Mouse (Mus musculus) c-Kit-positive CD71-positive TER-119-negative erythroid progenitor cells, embryonic 14.5 days (primary cell): Measurements from ENCODE around the gene Tcea2.
A peak's percentile ranks its signal among the peaks of the same experiment; 100 is the strongest.

ENCODE experiments used
- DNase-seq: peaks from one replicate; pipeline ENCODE4 v3.0.0-alpha.2; 2013; ENCODE audit warnings: low read depth

Gene Tcea2

DNA sequence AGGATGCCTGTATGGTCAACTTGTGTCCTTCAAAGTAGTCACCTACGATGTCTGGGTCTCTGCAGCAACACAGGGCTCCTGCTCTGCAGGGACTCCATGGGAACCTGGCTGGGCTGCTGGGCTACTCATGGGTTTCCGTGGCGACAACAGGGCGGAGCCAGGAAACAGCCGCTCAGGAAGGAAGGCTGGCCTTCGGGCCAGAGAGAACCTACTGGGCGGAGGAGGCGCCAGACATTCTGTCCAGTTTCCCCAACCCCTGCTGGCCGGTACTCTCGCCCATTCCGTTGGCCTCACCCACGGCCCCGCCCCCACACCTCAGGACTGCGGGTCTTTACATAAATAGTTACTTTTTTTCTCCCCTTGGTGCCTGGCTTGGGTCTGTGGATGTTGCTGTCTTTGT lies 4.7 kb upstream of the Tcea2 start:
- no peak for DNase-seq

DNA sequence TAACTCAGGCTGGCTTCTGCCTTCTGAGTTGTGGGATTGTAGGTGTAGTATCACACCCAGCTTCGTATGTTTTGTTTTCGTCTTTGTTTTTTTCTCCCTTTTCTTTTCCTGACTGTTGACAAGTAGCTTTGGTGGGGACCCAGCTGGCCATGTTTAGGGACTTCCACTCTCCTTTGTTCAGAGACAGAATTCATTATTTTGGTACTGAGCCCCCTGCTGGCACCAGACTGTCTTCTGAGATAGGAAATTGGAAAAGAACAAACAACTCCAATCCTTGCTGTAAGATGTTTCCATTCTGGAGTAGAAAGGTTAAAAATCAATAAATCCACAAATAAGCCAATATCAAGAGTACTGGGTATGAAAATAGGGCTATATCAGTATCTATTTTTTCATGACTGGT lies 3.7 kb upstream of the Tcea2 start:
- DNase-seq = no peak

DNA sequence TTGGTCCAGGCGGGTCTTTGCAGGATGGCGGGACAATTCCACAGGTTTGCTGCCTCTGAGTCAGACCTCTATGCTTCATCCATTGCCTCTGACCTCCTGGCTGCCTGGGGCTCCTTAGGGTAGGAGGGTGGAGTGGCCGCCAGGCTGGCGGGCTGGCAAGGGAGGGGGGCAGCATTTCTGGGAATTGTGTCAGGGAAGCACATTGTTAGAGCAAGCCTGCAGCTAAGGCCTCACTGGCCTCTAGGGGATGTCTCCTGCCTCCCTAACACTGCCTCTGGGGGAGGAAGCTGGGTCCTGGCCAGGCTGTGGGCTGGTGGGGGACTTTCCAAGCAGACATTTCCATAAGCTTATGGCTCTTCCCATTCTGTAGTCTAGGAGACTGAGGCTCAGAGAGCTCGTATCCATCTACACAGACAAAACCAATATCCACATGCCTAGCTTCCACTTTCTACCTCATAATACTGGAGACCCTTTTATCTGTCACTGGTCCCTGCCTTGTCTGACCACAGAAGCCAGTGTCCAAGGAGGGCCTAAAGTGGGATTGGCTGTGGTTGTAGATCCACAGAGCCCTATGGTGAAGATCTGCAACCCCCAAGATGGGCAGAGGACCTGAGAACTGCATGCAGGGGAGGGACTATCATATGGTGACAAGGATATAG lies 2.9 kb upstream of the Tcea2 start:
- no peak for DNase-seq

DNA sequence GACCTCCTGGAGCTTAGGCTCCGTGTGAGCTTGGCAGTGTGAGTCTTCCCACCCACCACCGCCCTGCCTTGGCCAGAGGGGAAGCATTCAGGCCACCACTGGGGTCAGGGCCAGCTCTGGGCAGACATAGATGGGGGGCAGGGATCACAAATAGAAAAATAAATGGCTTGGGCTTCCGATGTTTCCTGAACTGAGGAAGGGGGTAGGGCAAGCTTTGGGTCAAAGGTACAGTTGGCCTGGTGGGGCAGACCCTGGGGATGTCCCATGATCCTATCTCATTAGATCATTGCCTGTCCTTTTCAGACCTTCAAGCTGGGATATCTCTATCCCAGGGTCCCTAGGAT lies 2.4 kb upstream of the Tcea2 start:
- DNase-seq = no peak

DNA sequence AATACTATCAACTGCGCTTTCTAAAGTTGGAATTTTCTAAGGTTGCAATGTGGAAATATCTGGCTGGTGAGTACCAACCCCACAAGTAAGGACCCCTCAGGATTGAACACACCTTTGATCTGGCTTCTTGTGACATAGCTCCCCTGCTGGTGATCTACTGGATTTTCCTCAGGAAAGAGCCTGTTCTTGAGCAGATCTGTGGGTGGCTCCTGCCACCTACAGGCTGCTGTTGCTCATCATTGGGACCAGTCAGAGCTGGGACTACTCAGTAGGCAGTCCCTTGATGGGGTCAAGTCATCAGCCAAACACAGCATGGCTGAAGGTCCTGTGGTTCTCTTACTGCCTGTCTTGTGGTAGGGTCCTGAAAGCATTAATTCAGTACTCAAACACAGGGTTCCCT lies 1.3 kb upstream of the Tcea2 start:
- peak; percentile 72 for DNase-seq

DNA sequence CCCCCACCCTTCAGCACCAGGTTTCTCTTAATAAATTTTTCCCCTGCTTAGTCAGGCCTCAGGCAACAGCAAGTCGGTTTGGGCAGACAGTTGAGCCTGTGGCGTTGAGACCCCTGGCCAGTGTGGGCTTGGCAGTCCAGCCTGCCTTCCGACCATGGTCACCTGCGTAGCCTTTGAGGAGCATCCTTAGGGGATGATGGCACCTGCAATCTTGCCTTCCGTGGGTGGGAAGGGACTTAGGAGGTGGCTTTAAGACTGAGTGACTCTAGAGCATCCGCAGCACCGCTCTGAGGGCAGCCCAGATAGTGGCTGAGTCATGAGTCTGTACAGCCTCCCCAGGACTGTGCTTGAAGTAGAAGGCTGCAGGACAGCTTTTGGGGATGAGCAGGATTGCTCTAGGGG lies 607 bp downstream of the Tcea2 start:
- no peak for DNase-seq

DNA sequence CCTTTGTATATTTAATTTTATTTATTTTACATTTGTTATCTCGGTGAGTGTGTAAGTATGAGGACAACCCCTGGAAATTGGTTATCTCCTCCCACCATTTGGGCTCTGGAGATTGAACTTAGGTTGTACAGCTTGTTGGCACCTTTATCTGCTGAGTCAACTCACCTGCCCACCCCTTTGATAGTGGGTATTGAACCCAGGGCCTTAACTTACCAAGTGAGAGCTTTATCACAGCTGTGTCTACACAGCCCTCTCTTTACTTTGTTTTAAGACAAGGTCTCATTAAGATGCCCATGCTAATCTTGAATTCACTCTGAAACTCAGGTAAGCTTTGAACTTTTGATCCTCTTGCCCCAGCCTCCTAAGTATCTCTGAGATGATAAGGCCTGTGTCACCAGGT lies 1.9 kb downstream of the Tcea2 start:
- DNase-seq = no peak

DNA sequence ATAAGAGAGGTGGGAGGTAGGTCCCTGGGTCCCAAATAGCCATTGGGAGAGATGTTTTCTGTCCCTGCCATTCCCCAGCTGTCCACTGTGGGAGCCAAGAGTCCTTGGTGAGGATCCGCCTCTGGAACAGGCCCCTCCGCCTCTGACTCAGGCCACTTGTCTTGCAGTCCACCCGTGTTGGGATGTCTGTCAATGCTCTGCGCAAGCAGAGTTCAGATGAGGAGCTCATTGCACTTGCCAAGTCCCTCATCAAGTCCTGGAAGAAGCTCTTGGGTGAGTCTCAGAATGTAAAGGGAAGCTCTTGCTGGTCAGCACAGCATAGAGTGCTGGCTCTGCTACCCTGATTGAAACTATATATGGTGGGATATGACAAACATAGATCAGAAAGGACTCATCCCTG lies 3.3 kb downstream of the Tcea2 start:
- DNase-seq = no peak

DNA sequence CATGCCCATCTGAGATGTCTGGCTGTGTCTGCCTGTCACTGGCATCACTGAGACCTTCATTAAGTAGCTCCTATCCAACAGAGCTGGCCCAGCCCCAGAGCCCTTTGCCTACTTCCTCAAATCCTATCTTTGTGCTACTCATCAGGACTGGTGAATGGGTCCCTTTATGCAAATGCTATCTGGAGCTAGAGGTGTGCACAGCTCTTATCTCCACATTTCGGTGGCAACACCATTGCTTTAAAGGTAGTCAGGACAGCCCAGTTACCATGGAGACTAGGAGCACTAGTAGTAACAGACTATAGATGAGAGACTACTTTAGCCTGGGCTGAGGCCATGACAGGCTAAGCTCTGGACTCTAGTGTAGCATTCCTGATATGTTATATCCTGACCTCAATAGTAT lies 4.6 kb downstream of the Tcea2 start:
- no peak for DNase-seq

DNA sequence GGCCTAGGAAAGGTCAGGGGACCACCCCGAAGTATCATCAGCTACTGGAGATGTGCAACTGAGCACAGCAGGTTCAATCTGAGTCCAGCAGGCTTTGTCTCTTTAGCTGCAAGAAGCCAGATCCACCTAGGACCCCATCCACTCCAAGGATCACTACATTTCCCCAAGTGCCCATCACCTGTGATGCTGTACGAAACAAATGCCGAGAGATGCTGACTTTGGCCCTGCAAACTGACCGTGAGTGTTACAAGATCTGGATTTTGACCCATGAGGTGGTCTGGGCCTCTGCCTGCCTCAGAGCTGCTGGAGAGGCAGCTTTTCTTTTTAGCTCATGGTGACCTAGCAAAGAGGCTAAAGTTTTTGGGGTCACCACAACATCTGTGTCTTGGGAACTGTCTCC lies 5.6 kb downstream of the Tcea2 start:
- no peak for DNase-seq

DNA sequence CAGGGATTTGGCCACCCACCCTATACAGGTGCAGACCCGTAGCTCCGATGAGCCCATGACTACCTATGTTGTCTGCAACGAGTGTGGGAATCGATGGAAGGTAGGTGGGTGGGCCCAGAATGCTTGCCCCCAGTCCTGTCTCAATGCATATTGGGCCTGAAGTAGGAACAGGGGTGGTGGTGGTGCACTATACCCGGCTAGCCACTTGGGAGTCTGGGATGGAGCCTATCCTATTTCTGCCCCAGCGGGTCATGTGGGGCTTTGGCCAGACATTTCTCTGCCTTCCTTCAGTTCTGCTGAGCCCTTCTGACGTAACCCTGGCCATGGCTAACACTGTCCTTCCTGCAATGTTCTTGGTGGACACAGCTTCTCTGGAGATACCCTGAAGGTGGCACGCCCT lies 7.5 kb downstream of the Tcea2 start:
- no peak for DNase-seq

DNA sequence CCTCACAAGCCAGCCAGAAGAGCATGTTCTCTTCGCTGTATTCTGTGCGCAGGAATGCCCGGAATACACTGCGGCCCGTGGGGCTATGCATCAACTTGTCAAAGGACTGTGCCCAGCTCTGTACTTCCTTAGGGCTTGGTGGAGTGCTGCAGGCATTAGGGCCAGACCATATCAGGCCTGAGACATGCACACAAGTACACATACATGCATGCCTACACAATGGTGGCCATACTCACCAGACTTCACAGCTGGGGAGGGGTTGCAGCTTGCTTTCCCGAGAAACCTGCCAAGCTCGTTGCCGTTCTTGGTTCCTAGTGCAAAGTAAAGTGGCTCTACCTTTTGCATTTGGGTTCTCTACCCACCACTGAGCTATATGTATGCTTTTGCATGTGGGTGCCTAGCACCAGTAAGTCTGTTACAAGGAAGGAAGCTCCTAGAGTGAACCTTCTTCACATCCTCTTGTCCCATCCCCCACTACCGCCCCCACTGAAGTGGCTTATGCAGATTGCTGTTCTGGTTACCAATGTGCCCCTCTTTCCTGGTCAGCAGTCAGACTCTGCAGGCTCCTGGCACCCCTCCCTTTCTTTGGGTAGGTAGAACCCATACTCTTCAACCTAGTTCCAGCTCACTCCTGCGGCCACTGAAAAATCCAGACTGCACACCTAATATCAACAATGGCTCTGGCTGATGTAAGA lies 9.5 kb downstream of the Tcea2 start:
- no peak for DNase-seq

DNA sequence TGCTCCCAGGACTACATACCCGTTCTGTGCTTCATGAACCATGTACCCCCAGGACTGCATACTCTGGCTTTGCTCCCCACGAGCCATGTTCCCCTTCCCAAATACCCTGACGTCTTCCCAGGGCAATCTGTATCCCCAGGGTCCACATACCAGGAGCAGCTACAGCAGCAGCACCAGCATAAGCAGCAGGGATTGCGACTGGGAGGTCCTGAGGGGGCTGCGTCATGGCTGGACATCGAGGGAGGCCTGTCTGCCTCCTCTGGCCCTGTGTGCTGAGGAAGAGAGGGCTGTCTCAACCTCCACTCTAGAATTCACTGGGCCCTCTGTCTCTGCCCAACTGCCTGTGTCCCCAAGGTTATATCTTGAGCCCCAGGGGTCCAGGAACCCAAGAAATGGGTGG lies 11.0 kb downstream of the Tcea2 start:
- no peak for DNase-seq

DNA sequence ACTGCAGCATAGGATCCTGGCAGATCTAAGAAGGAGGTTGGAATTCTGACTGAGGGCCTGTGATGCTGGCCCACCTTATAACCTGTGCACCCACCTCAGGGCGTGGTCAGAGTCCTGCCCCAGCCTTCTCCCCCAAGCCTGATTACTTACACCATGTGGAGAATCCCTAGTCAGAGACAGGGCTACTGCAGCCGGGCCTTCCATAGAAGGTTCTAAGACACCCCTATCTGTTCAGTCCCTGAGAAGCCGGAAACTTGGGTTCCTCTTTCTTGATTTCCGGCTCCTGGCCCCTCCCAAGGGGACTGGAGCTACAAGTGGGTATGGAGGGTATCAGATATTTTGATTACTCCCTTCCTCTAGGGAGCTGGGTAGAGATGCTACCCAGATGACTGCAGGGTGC lies 11.5 kb downstream of the Tcea2 start:
- DNase-seq = no peak

DNA sequence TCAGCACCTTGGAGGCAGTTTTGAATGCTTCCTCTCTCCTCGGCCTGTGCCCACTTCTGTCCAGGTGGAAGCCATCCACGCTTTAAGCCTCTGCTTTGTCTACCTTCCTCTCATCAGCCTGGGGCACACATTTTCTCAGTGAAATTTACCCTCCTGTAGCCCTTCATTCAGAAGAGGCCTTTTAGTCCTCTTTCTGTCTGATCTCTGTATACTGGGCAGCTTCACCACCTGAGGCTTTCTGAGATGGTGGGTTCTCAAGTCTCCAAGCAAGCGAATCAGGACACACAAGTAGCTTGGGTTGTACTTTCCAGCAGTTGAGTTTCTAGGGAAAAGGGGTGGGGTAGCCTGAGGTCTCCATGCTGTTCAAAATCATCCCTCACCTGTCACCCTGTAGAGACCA lies 12.2 kb downstream of the Tcea2 start:
- no peak for DNase-seq

DNA sequence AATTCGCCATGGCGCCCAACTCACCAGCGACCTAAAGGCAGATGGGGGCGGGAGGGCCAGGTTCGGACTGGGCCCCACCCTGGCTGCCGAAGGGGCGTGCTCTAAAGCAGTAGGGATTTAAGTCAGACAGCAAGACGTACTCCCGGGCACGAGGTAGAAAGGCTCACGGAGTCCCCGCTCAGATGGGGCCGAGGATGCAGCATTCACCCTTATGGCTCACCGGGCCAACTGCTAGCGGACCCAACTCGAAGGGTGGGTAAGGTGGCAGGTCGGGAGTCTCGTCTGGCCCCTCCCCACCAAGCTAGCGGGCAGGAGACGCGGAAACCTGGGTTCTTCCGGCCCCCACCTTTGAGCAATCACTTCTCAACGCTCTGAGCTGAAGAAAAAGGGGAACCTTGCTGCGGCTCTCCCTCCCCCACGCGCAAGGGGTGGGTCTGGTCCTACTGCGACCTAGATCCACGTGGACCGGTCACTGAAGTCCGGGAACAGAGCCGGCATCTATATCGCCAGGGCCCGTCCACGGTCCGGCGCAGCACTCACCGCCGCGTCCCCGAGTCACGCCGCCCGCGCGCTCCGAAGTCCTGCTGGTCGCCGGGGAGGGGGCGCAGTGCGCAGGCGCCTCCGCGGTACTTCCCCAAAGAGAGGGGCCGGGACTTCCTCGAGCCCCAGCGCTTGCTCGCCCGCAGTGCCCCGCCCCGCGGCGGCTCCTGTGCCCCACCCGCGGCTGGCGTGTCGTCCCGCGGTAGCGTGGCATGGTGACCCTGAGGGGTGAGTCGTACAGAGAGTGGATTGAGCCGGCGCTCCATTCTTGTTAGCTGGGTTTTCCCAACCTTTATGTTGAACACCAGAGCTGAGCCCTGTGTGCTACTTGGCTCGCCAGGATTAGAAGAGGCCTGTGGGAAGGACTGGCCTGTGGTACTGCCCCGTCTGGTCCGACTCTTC lies 13.5 kb downstream of the Tcea2 start, which contains the start of gene Rgs19:
Rgs19 (minus strand) TSS at position 639 of the 942 bp plus-strand sequence.
- DNase-seq = no peak

DNA sequence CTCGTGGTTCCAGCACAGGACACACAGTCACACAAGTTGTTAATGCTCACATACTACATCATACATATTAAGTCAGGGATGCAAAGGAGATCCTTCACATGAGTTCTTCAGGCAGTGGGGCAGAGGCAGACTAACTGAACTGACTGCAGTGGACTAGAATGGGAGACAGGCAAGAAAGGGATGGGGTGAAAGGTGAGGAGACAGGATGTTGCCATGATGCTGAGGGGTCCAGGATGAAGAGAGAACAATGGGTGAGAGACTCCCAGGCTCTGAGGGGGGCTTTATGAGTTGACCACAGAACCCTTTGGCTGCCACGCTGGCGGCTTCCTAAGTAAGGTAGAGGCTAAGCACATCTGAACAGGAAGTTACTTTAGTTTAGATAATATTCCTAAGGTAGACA lies 14.5 kb downstream of the Tcea2 start:
- DNase-seq = no peak

DNA sequence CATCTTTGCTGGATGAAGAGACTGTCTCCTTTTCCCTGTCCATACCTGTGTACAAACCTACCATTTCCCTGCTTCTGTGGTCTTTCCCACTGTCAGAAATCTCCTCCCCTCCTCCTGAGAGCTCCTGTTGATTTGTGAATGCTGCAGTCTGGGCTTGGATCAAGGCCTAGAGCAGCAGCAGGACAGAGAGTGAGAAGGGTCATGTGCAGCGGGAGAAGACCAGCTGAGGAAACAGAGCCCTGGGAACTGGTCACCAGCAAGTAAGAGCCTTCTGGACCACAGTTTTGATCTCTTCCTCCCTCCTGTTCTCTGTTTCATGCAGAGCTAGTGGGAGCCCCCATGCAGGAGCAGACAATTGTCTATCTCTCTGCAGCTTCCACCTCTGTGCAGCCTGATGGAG lies 15.7 kb downstream of the Tcea2 start:
- no peak for DNase-seq

DNA sequence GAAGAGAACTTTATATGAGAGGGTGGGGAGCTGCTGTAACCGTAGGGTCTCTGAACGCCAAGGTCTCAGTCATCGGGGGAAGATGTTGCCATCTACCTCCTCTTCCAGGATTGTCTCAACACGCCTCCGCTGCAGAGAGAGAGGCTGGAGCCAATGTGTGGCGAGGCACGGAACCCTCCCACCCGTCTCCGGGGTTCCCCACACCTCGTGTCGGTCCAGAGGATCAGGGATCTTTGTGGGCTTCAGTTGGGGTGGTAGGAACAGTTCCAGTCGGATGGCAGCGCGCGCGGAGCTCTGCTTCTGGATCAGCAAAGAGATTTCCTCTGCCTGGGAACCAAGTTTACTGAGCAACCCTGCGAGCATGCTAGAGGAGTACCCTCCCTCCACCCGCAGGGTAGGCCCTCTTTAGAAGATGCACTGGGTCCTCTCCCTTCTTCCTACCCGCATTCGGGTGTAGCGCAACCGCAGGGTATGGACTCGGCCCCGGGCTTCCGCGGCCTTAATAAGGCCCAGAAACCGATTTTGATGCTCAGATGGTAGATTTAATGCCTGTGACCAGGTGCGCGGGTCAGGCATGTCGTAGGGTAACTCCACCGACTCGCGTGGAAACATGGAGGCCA lies 16.8 kb downstream of the Tcea2 start:
- DNase-seq = no peak

DNA sequence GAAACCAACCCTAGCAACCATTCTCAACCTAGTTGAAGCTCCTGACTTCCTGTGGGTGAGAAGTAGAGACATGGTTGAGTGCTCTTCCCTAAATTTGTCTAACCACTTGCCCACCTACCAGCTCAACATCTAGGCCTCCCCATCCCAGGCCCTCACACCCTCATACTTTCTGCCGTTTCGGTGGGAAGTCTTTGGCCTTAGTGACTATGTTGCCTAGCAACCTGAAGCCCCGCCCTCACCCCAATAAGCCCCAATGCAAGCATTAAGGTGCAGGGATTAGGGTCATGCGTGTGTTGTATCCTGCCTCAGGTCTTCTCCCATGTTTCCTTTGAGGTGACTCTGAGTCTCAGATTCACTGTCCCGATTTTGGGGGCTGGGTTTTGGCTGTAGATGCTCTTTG lies 18.1 kb downstream of the Tcea2 start, which contains the start of gene Lkaaear1:
Lkaaear1 (minus strand) TSS at position 202 of the 400 bp plus-strand sequence.
- DNase-seq = no peak

DNA sequence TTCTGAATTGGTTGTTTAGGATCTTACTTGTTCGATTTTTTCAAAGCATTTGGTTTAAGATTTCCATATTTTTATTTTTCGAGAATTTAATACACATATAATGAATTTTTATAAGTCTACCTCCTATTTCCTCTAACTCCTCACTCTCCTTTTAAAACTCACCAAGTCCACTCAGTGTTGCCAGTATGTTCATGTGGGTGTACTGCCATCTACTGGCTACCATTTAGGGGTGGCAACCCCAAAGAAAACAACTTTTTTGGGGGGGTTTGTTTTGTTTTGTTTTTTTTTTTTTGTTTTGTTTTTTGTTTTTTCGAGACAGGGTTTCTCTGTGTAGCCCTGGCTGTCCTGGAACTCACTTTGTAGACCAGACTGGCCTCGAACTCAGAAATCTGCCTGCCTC lies 26.6 kb downstream of the Tcea2 start:
- no peak for DNase-seq

DNA sequence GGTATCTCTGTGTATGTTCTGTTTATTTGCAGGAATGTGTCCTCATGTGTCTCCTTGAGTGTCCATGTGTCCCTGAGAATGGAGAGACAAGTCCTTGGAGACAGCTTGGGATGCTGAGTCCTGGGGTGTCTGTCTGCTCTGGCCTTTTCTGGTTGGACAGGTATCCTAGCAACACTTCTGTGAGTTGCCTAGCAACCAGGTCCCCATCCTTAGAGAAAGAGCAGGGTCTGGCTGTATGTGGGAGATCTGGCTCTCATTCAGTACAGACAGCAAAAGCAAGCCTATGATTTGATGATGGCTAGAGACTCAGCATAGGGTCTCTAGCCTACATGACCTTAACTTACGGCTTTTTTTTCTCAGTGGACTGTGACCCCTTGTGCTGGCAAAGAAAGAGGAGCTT lies 33.6 kb downstream of the Tcea2 start:
- no peak for DNase-seq

DNA sequence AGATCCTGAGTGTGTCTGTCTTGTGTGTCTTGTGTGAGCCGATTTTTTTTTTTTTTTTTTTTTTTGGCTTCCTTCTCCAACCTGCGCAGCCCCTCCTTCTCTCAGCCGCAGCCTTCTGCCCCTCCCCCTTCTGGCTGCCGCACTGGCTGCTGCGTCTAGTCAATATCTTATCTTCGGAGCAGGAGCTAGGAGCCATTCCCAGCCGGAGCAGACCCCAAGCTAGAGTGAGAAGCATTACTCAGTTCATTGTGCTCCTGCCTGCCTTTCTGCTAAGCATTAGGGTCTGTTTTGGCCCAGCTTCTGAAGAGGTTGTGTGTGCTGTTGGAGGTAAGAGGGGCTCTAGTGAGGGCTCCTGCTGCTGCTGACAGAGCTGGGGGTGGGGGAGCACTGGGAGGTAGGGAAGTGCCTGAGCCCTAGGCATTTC lies 34.8 kb downstream of the Tcea2 start, which contains the start of gene Oprl1:
Oprl1 (plus strand) TSS at position 114 of the 424 bp plus-strand sequence.
- DNase-seq = no peak
